Mouse (Mus musculus): ENCODE results near the gene Zfp646.

GRCm38 (mm10) chr7:127885951-127886350 lies 9.9 kb downstream of the Zfp646 start:
- TF ChIP-seq EP300 (IDR thresholded peaks at IDR 0.05; ENCODE audit: low read length), result no peak
- no peak for TF ChIP-seq MEF2A (IDR thresholded peaks at IDR 0.05; ENCODE audit: borderline replicate concordance, low read depth, low read length)

All from CH12.LX (cell line).